Mouse (Mus musculus) embryonic facial prominence, embryonic 14.5 days (tissue): ENCODE results near the gene Mapkapk2. TPM values are rescaled to one million over a fixed set of nuclear protein-coding genes. Genes with fewer than 3 reads are reported as not detected.

ENCODE experiments used
- ATAC-seq: fragments of 200-750 bp; cut with Nextera tagmentation; 2 replicates; pipeline ENCODE4 v1.8.0; 2017; ENCODE audit warnings: low read depth, moderate number of reproducible peaks, moderate TSS enrichment
- DNase-seq: peaks from one replicate; pipeline ENCODE4 v3.0.0-alpha.2; 2015; ENCODE audit warnings: low spot score
- H3K27ac ChIP-seq: fragments of 300-500 bp; sonication (generic); replicated peaks from 2 replicates; pipeline ENCODE4 v1.5.1; 2014; ENCODE audit warnings: low read depth, mild to moderate bottlenecking, low read length, moderate library complexity
- H3K27me3 ChIP-seq: fragments of 300-500 bp; sonication (generic); replicated peaks from 2 replicates; pipeline ENCODE4 v1.6.1; 2014; ENCODE audit warnings: low read length; ENCODE audit not compliant: control insufficient read depth, insufficient read depth
- H3K36me3 ChIP-seq: fragments of 300-500 bp; sonication (generic); 2 replicates; pipeline ENCODE4 v1.6.1; 2014; ENCODE audit warnings: low read length, mixed read lengths; ENCODE audit not compliant: control insufficient read depth, insufficient read depth
- H3K4me1 ChIP-seq: fragments of 300-500 bp; sonication (generic); 2 replicates; pipeline ENCODE4 v1.6.1; 2014; ENCODE audit warnings: antibody characterized with exemption, low read length; ENCODE audit not compliant: control insufficient read depth, insufficient read depth
- H3K4me2 ChIP-seq: fragments of 300-500 bp; sonication (generic); 2 replicates; pipeline ENCODE4 v1.6.1; 2014; ENCODE audit warnings: low read depth, mild to moderate bottlenecking, low read length, moderate library complexity, mixed read lengths
- H3K4me3 ChIP-seq: fragments of 300-500 bp; sonication (generic); 2 replicates; pipeline ENCODE4 v1.5.1; 2014; ENCODE audit warnings: low read depth, mild to moderate bottlenecking, low read length
- H3K9ac ChIP-seq: fragments of 300-500 bp; sonication (generic); 2 replicates; pipeline ENCODE4 v1.6.1; 2014; ENCODE audit warnings: low read depth, mild to moderate bottlenecking, low read length, moderate library complexity, mixed read lengths
- H3K9me3 ChIP-seq: fragments of 300-500 bp; sonication (generic); 2 replicates; pipeline ENCODE4 v1.6.1; 2016; ENCODE audit warnings: low read length; ENCODE audit not compliant: control insufficient read depth
- WGBS: fragments of 180-500 bp; shearing (Covaris S2); extraction: QIAGEN DNeasy Blood & Tissue Kit; methylation state at CpG from one replicate; pipeline ENCODE4 v1.1.7; 2014; 5-methylcytosine and 5-hydroxymethylcytosine counted together
- polyA plus RNA-seq: library from polyadenylated mRNA; unstranded; fragments of >200 nt; fragmentation: Nextera tagmentation; extraction: Ambion mirVana; gene quantifications from 2 replicates; pipeline ENCODE4 v1.2.1, GENCODE M21; 2014

The Mapkapk2 gene
- polyA plus RNA-seq, 1 experiment from 2014 or later = 47.8 TPM

GRCm38 (mm10) chr1:131064202-131064601 is 33.4 kb downstream of the Mapkapk2 start:
- peak; percentile 87 for DNase-seq
- Histone ChIP-seq H3K27ac (no peak overlapping the region), H3K36me3 (no peaks in the 10 kb centered on the region), H3K9ac (no peak overlapping the region), H3K27me3 (no peaks in the 10 kb centered on the region), H3K4me2 (no peak overlapping the region), H3K4me1 (peaks cover 3% of the 10 kb centered on the region; the same call in 1 of the 2 replicates), H3K9me3 (no peaks in the 10 kb centered on the region), H3K4me3 (no peak overlapping the region)
- ATAC-seq = peak; percentile 81
- 54% methylated on average over 6 of the region's 6 CpGs for WGBS

DNA sequence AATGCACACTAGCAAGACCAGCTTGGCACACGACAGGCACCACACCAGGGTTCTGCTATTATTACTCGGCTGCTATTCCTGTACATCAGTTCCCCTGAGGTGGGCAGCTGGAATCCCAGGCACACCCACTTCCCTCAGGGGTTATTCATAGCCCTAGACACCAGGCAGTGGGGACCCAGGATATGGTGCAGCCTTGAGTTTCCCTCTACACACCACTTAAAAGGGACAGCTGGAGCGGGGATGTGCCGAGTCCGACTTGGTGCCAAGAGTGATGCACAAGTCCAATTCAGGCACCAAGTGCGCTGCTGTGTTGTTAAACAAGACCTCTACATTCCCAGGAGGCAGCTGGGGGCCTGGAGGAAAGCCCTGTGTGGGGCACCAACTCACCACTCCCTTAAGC is 34.8 kb downstream of the Mapkapk2 start:
- Histone ChIP-seq H3K36me3 (peaks cover 8% of the 10 kb centered on the region), H3K27me3 (no peaks in the 10 kb centered on the region), H3K9me3 (no peaks in the 10 kb centered on the region), H3K9ac (no peak overlapping the region), H3K27ac (0 out of 2 replicates have a peak overlapping the region, but pooled peaks have one; percentile 11), H3K4me3 (no peak overlapping the region), H3K4me1 (peaks cover 3% of the 10 kb centered on the region; the same call in 1 of the 2 replicates), H3K4me2 (no peak overlapping the region)
- ATAC-seq = peak; percentile 55
- WGBS = 78% methylated on average over 6 of the region's 6 CpGs
- peak; percentile 64 for DNase-seq

- no peak for ATAC-seq
Measured at GRCm38 (mm10) chr1:131061740-131062254, 35.8 kb downstream of the Mapkapk2 start.

DNA sequence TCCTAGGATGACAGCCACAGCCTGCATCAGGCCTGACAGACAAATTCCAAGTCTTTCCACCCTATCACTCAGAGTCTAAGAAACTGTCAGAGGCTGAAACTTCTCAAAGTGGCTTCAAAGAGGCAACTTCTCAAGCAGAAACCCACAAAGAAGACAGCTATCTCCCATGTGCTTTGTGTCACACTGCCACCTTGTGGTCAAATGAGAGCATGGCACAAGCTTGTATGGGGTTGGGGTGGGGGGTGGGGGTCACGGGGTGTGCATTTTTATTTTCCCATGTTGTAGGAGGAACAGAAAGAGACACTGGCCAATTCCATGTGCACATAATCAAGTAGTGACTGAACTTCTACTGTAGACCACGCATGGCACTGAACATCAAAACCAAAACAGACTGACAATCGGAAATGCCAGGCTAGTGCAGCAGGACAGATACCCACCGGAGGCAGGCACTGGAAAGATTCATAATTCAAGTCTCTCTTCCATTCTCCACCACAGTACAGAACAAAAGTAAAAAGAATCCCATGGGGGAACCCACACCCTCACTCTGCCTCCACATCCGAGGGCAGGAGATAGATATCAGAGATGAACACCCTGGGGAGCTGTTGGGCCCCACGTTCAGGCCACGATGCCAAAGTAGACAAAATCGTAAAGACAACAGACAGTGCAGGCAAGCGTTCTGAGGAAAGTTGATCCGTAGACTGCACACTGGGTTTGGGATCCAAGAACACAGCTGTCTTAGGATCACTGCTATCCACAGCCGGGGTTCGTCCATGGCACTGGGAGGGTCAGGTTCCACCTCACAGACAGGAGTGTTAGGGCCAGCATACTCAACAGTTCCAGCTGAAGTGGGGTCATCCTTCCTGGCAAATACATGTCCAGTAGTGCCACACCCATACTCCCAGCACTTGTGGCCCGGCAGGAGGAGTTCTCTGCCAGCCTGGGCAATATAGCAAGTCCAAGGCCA is 37.1 kb downstream of the Mapkapk2 start:
- Histone ChIP-seq H3K4me2 (no peak overlapping the region), H3K27me3 (no peaks in the 10 kb centered on the region), H3K27ac (no peak overlapping the region), H3K36me3 (peaks cover 30% of the 10 kb centered on the region), H3K4me3 (no peak overlapping the region), H3K4me1 (peaks cover 3% of the 10 kb centered on the region; the same call in 1 of the 2 replicates), H3K9me3 (no peaks in the 10 kb centered on the region), H3K9ac (0 out of 2 replicates have a peak overlapping the region, but pooled peaks have one; percentile 25)
- ATAC-seq = no peak
- 49% methylated on average over 13 of the region's 13 CpGs for WGBS
- peak; percentile 50 for DNase-seq

More at GRCm38 (mm10) chr1:131061740-131062254, 35.8 kb downstream of the Mapkapk2 start:
- H3K9me3 ChIP-seq = no peaks in the 10 kb centered on the region
- no peak overlapping the region for H3K4me3 ChIP-seq
- no peak overlapping the region for H3K4me2 ChIP-seq
- H3K4me1 ChIP-seq = peaks cover 3% of the 10 kb centered on the region; the same call in 1 of the 2 replicates
- no peaks in the 10 kb centered on the region for H3K27me3 ChIP-seq
- no peak for DNase-seq
- H3K27ac ChIP-seq = no peak overlapping the region
- WGBS = 73% methylated on average over 7 of the region's 7 CpGs
- peaks cover 18% of the 10 kb centered on the region for H3K36me3 ChIP-seq
- no peak overlapping the region for H3K9ac ChIP-seq

- DNase-seq (no peak), ATAC-seq (no peak)
- Histone ChIP-seq H3K36me3 (peaks cover 37% of the 10 kb centered on the region), H3K9ac (no peak overlapping the region), H3K27ac (no peak overlapping the region), H3K4me2 (no peak overlapping the region), H3K4me1 (peaks cover 3% of the 10 kb centered on the region; the same call in 1 of the 2 replicates), H3K9me3 (no peaks in the 10 kb centered on the region), H3K4me3 (no peak overlapping the region), H3K27me3 (no peaks in the 10 kb centered on the region)
- WGBS = 90% methylated on average over 5 of the region's 5 CpGs
Measured at GRCm38 (mm10) chr1:131059841-131060240, 37.8 kb downstream of the Mapkapk2 start.

DNA sequence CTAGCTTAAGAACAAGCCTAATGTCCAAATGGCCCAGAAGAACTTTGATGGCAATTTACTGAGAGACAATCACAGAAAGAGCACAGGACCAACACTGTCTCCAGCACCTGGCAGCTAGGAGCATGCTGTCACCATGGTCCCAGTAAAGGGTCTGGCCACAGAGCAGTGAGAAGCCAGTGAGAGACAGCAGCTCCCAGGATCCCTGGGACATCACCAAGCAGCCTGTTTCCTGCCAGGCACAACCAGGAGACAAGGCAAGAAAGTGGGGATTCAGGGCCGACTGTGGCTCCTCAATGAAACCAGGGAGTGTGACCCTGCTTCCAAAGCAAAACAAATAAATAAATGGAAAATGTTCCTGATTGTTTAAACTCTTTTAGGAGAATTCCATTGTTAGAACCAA is 38.2 kb downstream of the Mapkapk2 start:
- no peak overlapping the region for H3K4me3 ChIP-seq
- DNase-seq = no peak
- H3K9ac ChIP-seq = peak overlapping the region; percentile 22; the same call in 1 of the 2 replicates
- H3K4me2 ChIP-seq = no peak overlapping the region
- H3K27ac ChIP-seq = no peak overlapping the region
- H3K36me3 ChIP-seq = peaks cover 42% of the 10 kb centered on the region
- no peaks in the 10 kb centered on the region for H3K9me3 ChIP-seq
- 58% methylated on average over 1 of the region's 1 CpGs for WGBS
- no peaks in the 10 kb centered on the region for H3K27me3 ChIP-seq
- no peak for ATAC-seq
- peaks cover 3% of the 10 kb centered on the region; the same call in 1 of the 2 replicates for H3K4me1 ChIP-seq

GRCm38 (mm10) chr1:131058431-131058830 is 39.2 kb downstream of the Mapkapk2 start:
- Histone ChIP-seq H3K4me1 (peaks cover under 1% of the 10 kb centered on the region; the same call in 1 of the 2 replicates), H3K36me3 (peaks cover 51% of the 10 kb centered on the region), H3K27ac (no peak overlapping the region), H3K27me3 (no peaks in the 10 kb centered on the region), H3K4me3 (no peak overlapping the region), H3K9ac (no peak overlapping the region), H3K4me2 (no peak overlapping the region), H3K9me3 (no peaks in the 10 kb centered on the region)
- DNase-seq (no peak), ATAC-seq (no peak)
- WGBS = 72% methylated on average over 7 of the region's 7 CpGs

GRCm38 (mm10) chr1:131054251-131054650 is 43.4 kb downstream of the Mapkapk2 start:
- Histone ChIP-seq H3K4me3 (no peak overlapping the region), H3K27me3 (no peaks in the 10 kb centered on the region), H3K4me1 (no peaks in the 10 kb centered on the region; the same call in 1 of the 2 replicates), H3K4me2 (no peak overlapping the region), H3K9me3 (no peaks in the 10 kb centered on the region), H3K9ac (no peak overlapping the region), H3K27ac (no peak overlapping the region), H3K36me3 (peaks cover 60% of the 10 kb centered on the region)
- 64% methylated on average over 3 of the region's 4 CpGs for WGBS
- ATAC-seq (no peak), DNase-seq (no peak)
